Mouse (Mus musculus): ENCODE results near the gene H2-DMa.

Gene H2-DMa

GRCm38 (mm10) chr17:34119249-34120179 lies at the start of gene H2-DMa:
TSS of gene H2-DMa (plus strand) at chr17:34119541.
- peak; percentile 98 for DNase-seq (ENCODE audit: low read depth, low spot score)

DNA sequence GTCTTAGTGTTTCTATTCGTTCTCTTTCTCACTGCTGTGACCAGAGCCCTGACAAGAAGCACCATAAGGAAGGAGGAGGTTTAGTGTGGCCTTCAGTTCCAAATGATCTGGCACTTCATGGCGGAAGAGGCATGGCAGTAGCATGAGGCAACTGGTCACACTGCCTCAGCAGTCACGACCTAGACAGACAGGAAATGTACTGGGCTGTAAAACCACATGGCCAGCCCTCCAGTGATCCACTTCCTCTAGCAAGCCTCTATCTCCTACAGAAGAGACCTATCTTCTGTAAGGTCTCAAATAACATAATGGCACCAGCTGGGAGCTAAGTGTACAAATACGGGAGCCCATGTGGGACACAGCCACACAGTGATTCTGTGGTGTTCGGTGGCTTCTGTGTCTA lies 47.2 kb upstream of the H2-DMa start:
- DNase-seq (ENCODE audit: low read depth, low spot score), result no peak

- DNase-seq (ENCODE audit: low read depth, low spot score), result peak; percentile 32
These were observed 44.1 kb upstream of the H2-DMa start for GRCm38 (mm10) chr17:34075271-34075670.

- peak; percentile 63 for DNase-seq (ENCODE audit: low read depth, low spot score)
These were observed 41.8 kb upstream of the H2-DMa start for GRCm38 (mm10) chr17:34077549-34077948.

DNA sequence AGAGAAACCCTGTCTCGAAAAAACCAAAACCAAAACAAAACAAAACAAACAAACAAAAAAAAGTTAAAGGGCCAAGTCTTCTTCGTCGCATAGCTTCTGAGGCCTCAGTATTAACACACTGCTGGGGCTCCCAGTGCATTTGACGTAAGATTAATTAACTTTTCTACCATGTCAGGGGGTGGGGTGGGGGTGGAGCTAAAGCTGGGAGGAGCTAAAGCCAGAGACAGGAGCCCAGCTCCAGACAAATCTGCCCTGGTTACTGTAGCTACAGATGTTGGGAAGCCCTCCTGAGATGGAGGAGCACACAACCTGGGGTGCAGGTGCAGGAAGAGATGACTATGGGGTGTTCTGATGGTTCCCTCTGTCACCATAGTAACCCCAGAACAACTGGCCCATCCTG lies 41.2 kb upstream of the H2-DMa start:
- DNase-seq (ENCODE audit: low read depth, low spot score), result no peak

GRCm38 (mm10) chr17:34079002-34079401 lies 40.3 kb upstream of the H2-DMa start:
- no peak for DNase-seq (ENCODE audit: low read depth, low spot score)

- peak; percentile 22 for DNase-seq (ENCODE audit: low read depth, low spot score)
These were observed 39.7 kb upstream of the H2-DMa start for GRCm38 (mm10) chr17:34079621-34080020.

DNA sequence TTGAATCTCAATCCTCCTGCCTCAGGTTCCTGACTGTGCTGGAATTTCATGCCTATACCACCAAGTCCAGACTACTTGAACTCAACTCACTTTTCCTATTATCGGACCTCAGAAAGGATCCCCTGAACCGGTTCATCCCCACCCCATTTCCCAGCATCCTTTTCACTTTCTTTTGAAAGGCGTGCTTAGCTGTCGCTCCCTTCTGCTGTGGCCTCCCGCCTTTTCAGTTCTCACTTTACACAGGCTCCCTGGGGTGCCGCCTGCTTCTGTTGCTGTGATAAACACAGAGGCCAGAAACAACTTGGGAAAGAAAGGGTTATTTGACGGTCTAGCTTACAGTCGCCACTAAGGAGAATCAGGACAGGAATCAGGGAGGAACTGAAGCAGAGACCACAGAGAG lies 36.2 kb upstream of the H2-DMa start:
- DNase-seq (ENCODE audit: low read depth, low spot score), result no peak

GRCm38 (mm10) chr17:34087386-34087785 lies 32.0 kb upstream of the H2-DMa start:
- no peak for DNase-seq (ENCODE audit: low read depth, low spot score)

DNA sequence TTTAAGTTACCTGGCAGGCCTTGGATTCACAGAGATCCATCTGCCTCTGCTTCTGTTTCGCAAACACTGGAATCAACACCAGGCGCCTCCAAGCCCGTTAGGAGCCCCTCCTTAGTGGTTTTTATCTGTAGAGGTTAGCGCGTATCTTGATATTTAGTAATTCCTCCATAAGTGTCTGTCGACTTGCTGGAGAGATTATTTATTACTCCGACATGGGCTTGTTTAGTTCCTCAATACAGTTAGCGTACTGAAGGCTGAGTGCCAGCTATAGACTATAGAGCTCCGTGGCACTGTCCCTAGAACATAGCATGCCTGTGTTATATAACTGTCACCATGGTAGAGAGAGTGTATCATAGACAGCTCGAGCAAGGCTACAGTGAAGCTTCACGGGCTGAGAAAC lies 31.2 kb upstream of the H2-DMa start:
- DNase-seq (ENCODE audit: low read depth, low spot score), result no peak

GRCm38 (mm10) chr17:34090923-34091322 lies 28.4 kb upstream of the H2-DMa start:
- DNase-seq (ENCODE audit: low read depth, low spot score), result no peak

GRCm38 (mm10) chr17:34092197-34092875 lies 27.0 kb upstream of the H2-DMa start, which contains the start of gene H2-Oa:
TSS of gene H2-Oa (plus strand) at chr17:34092340.
- DNase-seq (ENCODE audit: low read depth, low spot score), result no peak

GRCm38 (mm10) chr17:34093199-34093874 lies 26.0 kb upstream of the H2-DMa start:
- DNase-seq (ENCODE audit: low read depth, low spot score), result no peak

DNA sequence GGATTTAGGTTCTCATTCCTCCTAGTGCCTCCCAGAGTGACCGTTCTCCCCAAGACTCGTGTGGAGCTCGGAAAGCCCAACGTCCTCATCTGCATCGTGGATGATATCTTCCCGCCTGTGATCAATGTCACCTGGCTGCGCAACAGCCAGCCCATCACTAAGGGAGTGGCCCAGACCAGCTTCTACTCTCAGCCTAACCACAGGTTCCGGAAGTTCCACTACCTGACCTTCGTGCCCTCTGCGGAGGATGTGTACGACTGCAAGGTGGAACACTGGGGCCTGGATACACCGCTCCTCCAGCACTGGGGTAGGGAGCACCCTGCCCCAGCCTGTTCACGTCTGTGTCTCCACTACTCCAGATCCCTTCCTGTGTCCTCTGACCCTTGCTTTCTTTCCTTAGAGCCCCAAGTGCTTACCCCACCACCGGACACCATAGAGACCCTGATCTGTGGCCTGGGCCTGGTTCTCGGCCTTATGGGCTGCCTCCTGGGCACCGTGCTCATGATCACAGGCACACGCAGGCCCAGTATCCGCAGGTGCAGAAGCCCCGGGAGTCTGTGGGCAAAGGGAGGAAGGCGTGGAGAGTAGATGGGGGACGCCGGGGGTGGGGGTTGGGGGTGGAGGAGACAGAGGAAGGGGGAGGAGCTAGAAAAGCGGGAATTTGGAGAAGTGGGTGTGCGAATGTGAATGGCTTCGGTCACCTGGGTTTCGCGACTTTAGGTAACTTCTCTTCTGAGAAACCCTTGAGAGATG lies 24.9 kb upstream of the H2-DMa start:
- no peak for DNase-seq (ENCODE audit: low read depth, low spot score)

GRCm38 (mm10) chr17:34096497-34097010 lies 22.8 kb upstream of the H2-DMa start:
- no peak for DNase-seq (ENCODE audit: low read depth, low spot score)

GRCm38 (mm10) chr17:34097272-34097671 lies 22.1 kb upstream of the H2-DMa start:
- no peak for DNase-seq (ENCODE audit: low read depth, low spot score)

- no peak for DNase-seq (ENCODE audit: low read depth, low spot score)
These were observed 20.4 kb upstream of the H2-DMa start for GRCm38 (mm10) chr17:34098709-34099479.

DNA sequence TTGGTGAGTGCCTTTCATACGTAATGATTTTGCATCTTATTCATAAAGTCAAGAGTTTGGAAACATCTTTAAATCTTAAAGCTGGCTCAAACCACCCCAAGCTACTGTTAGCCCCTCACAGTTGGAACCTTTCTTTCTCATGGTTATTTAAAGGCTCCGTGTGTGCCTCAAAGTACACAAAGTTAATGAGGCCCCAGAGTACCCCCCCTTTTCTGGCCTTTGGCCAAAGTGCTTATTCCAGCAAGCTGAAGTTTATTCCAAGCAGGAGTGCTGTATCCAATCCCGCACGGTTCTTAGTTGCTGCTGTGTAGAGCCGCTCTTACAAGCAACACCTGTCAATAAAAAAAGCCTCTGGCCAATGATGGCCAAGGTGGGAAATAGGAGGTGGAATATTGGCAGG lies 19.8 kb upstream of the H2-DMa start:
- no peak for DNase-seq (ENCODE audit: low read depth, low spot score)

GRCm38 (mm10) chr17:34101185-34101584 lies 18.2 kb upstream of the H2-DMa start:
- no peak for DNase-seq (ENCODE audit: low read depth, low spot score)

- peak; percentile 80 for DNase-seq (ENCODE audit: low read depth, low spot score)
These were observed 17.7 kb upstream of the H2-DMa start for GRCm38 (mm10) chr17:34101604-34102032.

Data from retina, adult 2 months (tissue).